Mouse (Mus musculus): Measurements from ENCODE around the gene Slc23a2.

The Slc23a2 gene

GRCm38 (mm10) chr2:132143943-132144927 is 673 bp downstream of the Slc23a2 start:
- no peak for TF ChIP-seq GATA4 (IDR thresholded peaks at IDR 0.05; ENCODE audit: insufficient replicate concordance, low read length)

- TF ChIP-seq GATA4 (IDR thresholded peaks at IDR 0.05; ENCODE audit: insufficient replicate concordance, low read length): no peak
Measured at GRCm38 (mm10) chr2:132142606-132143005, 2.3 kb downstream of the Slc23a2 start.

- TF ChIP-seq GATA4 (IDR thresholded peaks at IDR 0.05; ENCODE audit: insufficient replicate concordance, low read length): no peak
Measured at GRCm38 (mm10) chr2:132140536-132140935, 4.4 kb downstream of the Slc23a2 start.

DNA sequence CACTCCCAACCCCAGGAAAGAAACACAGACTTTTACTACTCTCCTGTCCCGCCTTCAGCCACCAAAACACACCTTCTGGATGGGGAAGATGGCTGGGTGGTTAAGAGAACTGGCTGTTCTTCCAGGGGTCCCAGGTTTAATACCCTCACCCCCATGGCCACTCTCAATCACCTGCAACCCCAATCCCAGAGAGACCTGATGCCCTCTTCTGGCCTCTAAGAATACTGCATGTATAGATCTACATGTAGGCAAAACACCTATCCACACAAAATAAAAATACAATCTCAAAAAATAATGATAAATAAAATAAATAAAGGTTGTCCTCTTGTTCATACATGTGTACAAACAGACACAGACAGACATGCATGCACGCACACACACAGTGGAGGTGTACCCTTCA is 5.8 kb downstream of the Slc23a2 start:
- no peak for TF ChIP-seq GATA4 (IDR thresholded peaks at IDR 0.05; ENCODE audit: insufficient replicate concordance, low read length)

- no peak for TF ChIP-seq GATA4 (IDR thresholded peaks at IDR 0.05; ENCODE audit: insufficient replicate concordance, low read length)
Measured at GRCm38 (mm10) chr2:132135876-132136637, 8.9 kb downstream of the Slc23a2 start.

- no peak for TF ChIP-seq GATA4 (IDR thresholded peaks at IDR 0.05; ENCODE audit: insufficient replicate concordance, low read length)
Measured at GRCm38 (mm10) chr2:132134758-132135157, 10.2 kb downstream of the Slc23a2 start.

- TF ChIP-seq GATA4 (IDR thresholded peaks at IDR 0.05; ENCODE audit: insufficient replicate concordance, low read length): no peak
Measured at GRCm38 (mm10) chr2:132133436-132133835, 11.5 kb downstream of the Slc23a2 start.

DNA sequence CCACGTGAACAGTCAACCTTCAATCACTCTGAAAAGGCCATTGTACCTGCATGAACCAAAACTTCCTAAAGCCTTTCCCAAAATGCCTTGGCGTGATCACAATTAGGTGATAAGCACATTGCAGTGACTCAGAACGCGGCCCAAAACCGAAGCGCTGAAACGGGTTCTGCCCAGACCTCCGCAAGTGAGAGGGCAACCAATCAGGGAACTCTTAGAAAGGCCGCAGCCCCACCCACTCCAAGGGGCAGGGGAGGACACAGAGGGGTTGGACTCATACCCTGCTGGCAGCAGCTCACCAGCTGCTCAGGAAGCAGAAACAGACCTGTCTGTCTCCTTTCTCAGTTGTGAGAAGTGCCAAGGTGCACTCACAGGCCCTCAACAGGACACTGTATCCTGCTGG is 13.6 kb downstream of the Slc23a2 start:
- peak; percentile 55; the same call in 1 of the 2 replicates for TF ChIP-seq GATA4 (IDR thresholded peaks at IDR 0.05; ENCODE audit: insufficient replicate concordance, low read length)

DNA sequence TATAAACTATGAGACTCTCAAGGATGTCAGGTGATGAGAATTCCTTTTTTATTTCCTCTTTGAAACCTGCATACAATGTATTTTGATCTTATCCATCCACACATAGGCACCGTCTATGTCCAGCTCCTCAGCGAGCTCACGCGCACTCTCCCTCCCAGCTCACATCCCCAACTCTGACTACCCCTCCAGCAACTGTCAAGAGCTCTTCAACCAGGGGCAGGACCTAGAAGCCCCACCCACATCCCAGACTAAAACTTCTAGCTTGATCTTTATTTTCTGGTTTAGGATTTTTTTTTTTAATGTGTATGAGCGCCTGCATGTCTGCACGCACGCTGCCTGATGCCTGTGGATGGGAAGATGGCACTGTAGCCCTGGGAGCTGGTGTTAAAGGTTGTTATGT is 14.9 kb downstream of the Slc23a2 start:
- TF ChIP-seq GATA4 (IDR thresholded peaks at IDR 0.05; ENCODE audit: insufficient replicate concordance, low read length): no peak

DNA sequence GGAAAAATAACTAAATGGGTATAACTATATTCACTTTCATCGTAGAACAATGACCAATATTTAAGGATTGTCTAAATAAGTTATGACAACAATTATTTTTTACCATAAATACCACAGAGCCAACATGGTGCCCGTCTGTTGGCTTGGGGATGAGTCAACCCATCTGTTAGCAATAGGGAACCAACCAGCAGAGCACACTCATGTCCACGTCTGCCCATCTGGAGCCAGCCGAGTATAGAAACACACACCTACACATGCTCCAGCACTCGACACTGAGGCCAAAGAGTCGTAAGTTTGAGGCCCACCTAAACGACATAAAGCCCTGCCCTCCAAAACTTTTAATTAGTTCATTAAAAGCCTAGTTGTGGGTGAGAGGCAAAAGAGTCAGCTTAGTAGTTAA is 15.7 kb downstream of the Slc23a2 start:
- TF ChIP-seq GATA4 (IDR thresholded peaks at IDR 0.05; ENCODE audit: insufficient replicate concordance, low read length): no peak

- TF ChIP-seq GATA4 (IDR thresholded peaks at IDR 0.05; ENCODE audit: insufficient replicate concordance, low read length): no peak
Measured at GRCm38 (mm10) chr2:132127904-132128303, 17.0 kb downstream of the Slc23a2 start.

DNA sequence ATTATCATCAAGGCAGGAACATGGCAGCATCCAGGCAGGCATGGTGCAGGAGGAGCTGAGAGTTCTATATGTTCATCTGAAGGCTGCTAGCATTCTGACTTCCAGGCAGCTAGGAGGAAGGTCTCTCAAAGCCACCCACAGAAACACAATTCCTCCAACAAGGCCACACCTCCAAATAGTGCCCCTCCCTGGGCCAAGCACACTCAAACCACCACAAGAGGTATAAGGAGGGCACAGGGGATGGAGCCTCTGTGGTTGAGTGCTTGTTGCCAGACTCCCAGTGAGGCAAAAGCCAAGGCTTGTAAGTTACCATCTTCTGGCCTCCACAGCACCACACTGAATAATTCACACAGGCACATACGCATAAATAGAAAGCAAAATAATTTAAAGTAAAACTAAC is 18.6 kb downstream of the Slc23a2 start:
- no peak for TF ChIP-seq GATA4 (IDR thresholded peaks at IDR 0.05; ENCODE audit: insufficient replicate concordance, low read length)

DNA sequence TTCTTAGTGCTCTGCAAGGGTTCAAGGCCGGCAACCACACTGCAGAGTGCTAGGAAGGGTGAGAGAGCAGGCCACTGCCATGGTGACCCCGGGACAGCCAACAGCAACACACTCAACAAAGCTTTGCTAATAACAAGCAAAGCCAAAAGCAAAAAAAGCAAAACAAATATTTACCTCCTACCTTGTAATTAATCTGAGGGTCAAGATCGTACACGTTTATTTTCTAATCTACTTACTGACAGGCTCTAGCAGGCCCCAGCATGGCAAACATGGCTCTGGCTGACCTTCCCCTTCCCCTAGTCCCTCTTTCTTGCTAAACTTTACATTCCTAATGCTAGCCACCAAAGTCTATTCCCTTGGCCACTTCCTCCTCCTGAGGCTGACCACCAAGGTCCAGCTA is 21.8 kb downstream of the Slc23a2 start:
- no peak; the same call in 1 of the 2 replicates for TF ChIP-seq GATA4 (IDR thresholded peaks at IDR 0.05; ENCODE audit: insufficient replicate concordance, low read length)

DNA sequence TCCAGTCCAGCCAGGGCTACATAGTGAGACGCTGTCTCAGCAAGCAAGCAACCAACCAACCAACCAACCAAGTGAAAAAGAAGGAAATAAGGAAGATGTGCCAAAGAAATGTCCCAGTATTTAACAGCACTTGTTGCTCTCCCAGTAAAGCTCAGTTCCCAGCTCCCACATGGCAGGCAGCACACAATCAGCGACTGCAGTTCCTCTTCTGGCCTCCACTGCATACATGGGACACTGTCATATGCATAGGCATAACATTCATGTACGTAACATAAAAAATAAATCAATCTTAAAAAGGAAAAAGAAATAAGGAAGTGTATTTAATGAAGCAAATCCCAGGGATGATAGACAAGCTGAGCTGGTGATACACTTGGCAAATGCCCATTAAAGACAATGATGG is 23.9 kb downstream of the Slc23a2 start:
- TF ChIP-seq GATA4 (IDR thresholded peaks at IDR 0.05; ENCODE audit: insufficient replicate concordance, low read length): no peak

- TF ChIP-seq GATA4 (IDR thresholded peaks at IDR 0.05; ENCODE audit: insufficient replicate concordance, low read length): no peak
Measured at GRCm38 (mm10) chr2:132118646-132119045, 26.3 kb downstream of the Slc23a2 start.

- no peak for TF ChIP-seq GATA4 (IDR thresholded peaks at IDR 0.05; ENCODE audit: insufficient replicate concordance, low read length)
Measured at GRCm38 (mm10) chr2:132115936-132116335, 29.0 kb downstream of the Slc23a2 start.

Measured in liver, adult (tissue).